8 mouse cellular contexts compared by ENCODE assay signal in genomic region chr19:38026211-38026624, GRCm38 (mm10). TPM values are rescaled to one million over a fixed set of nuclear protein-coding genes. Genes with fewer than 3 reads are reported as not detected.
DNase-seq lines count a peak whose midpoint lies in the region; ATAC-seq lines count a peak whose summit lies in the region.
"Had no signal": no experiment of that assay in that cellular context is flagged by ENCODE, and none has a peak within 500 bp of the region (broad histone marks: within the 10 kb centered on the region; RNA-seq: fewer than 3 reads in every experiment).

No protein-coding gene starts in this region.

- H3K4me3 ChIP-seq in intestine, embryonic 16.5 days (ENCODE audit: low read length) = no peak overlapping the region
- no peak overlapping the region for H3K4me3 ChIP-seq in midbrain, embryonic 11.5 days (ENCODE audit: low read depth, low read length)
- H3K4me3 ChIP-seq: midbrain, embryonic 12.5 days had no signal

- no peak for ATAC-seq in intestine, embryonic 16.5 days
- ATAC-seq in midbrain, embryonic 11.5 days (ENCODE audit: low FRiP score) = no peak

- H3K9ac ChIP-seq in intestine, embryonic 16.5 days (ENCODE audit: low read depth, low read length) = no peak overlapping the region
- no peak overlapping the region for H3K9ac ChIP-seq in midbrain, embryonic 11.5 days (ENCODE audit: low read length)
- H3K9ac ChIP-seq: midbrain, embryonic 12.5 days had no signal

- no peak overlapping the region for H3K4me2 ChIP-seq in intestine, embryonic 16.5 days (ENCODE audit: low read depth, low read length)
- no peak overlapping the region for H3K4me2 ChIP-seq in midbrain, embryonic 11.5 days
- H3K4me2 ChIP-seq: midbrain, embryonic 12.5 days had no signal

- WGBS in intestine, embryonic 16.5 days = 47% methylated on average over 8 of the region's 8 CpGs
- 66% methylated on average over 8 of the region's 8 CpGs for WGBS in midbrain, embryonic 11.5 days

- no peaks in the 10 kb centered on the region for H3K9me3 ChIP-seq in intestine, embryonic 16.5 days (ENCODE audit: control insufficient read depth, low read length)
- no peaks in the 10 kb centered on the region for H3K9me3 ChIP-seq in midbrain, embryonic 11.5 days (ENCODE audit: control insufficient read depth, low read length)
- H3K9me3 ChIP-seq: midbrain, embryonic 12.5 days had no signal

- H3K27ac ChIP-seq in intestine, embryonic 16.5 days (ENCODE audit: low read length) = peak overlapping the region; percentile 44; the same call in 1 of the 2 replicates
- H3K27ac ChIP-seq in midbrain, embryonic 11.5 days (ENCODE audit: low read depth, low read length) = no peak overlapping the region
- H3K27ac ChIP-seq: midbrain, embryonic 12.5 days had no signal

- H3K4me1 ChIP-seq in intestine, embryonic 16.5 days (ENCODE audit: control insufficient read depth, insufficient read depth, low read length) = peaks cover 47% of the 10 kb centered on the region
- no peaks in the 10 kb centered on the region for H3K4me1 ChIP-seq in midbrain, embryonic 11.5 days (ENCODE audit: control insufficient read depth, insufficient read depth, low read length)
- H3K4me1 ChIP-seq: midbrain, embryonic 12.5 days had no signal

- H3K27me3 ChIP-seq in intestine, embryonic 16.5 days (replicated peaks; ENCODE audit: control insufficient read depth, insufficient read depth, low read length) = no peaks in the 10 kb centered on the region
- no peaks in the 10 kb centered on the region for H3K27me3 ChIP-seq in midbrain, embryonic 11.5 days (ENCODE audit: control insufficient read depth, insufficient read depth, low read length)

- DNase-seq in 3134 (ENCODE audit: extremely low read depth, insufficient read length, low spot score) = peak; percentile 26
- DNase-seq in B cell, adult 2 months = peak; percentile 82 to 88
- peak; percentile 43 for DNase-seq in lung, postnatal 10 days
- no peak for DNase-seq in midbrain, embryonic 11.5 days (ENCODE audit: low spot score, missing footprints)
- no peak for DNase-seq in urinary bladder, postnatal 25 days (ENCODE audit: low spot score)
- no peak for DNase-seq in embryo, embryonic 10 days (ENCODE audit: low spot score)

- no peaks in the 10 kb centered on the region for H3K36me3 ChIP-seq in intestine, embryonic 16.5 days (ENCODE audit: control insufficient read depth, insufficient read depth, low read length)
- H3K36me3 ChIP-seq in midbrain, embryonic 11.5 days (ENCODE audit: control insufficient read depth, insufficient read depth, low read length) = no peaks in the 10 kb centered on the region
- H3K36me3 ChIP-seq: midbrain, embryonic 12.5 days had no signal

RNA-seq across cellular contexts. Expression of gene Myof, which starts 17.2 kb away (rescaled TPM):
- polyA plus RNA-seq in intestine, embryonic 16.5 days (2015; fragmentation: Nextera tagmentation; extraction: Ambion mirVana) = 6.5 and 9.2 TPM in 2 replicates
- 3.3 and 3.6 TPM in 2 replicates for polyA plus RNA-seq in midbrain, embryonic 11.5 days (2014; fragmentation: Nextera tagmentation; extraction: Ambion mirVana)

RNA-seq across cellular contexts. Expression of gene Cep55, which starts 28.6 kb away (rescaled TPM):
- polyA plus RNA-seq in intestine, embryonic 16.5 days (2015; fragmentation: Nextera tagmentation; extraction: Ambion mirVana) = 21.9 and 22.2 TPM in 2 replicates
- 60.8 and 67.1 TPM in 2 replicates for polyA plus RNA-seq in midbrain, embryonic 11.5 days (2014; fragmentation: Nextera tagmentation; extraction: Ambion mirVana)

Comparison
In these comparisons a context has a peak if more than half of its experiments do, and no peak if none do; other contexts are left out.
1. DNase-seq: peak in 3134 (single experiment), B cell, adult 2 months (2 of 2) and lung, postnatal 10 days (single experiment); none in midbrain, embryonic 11.5 days (single experiment), urinary bladder, postnatal 25 days (single experiment) and embryo, embryonic 10 days (single experiment).